In genomic region chr5:125304245-125304856, GRCm38 (mm10) we compare ENCODE assay signal across 7 mouse cellular contexts. TPM values are rescaled to one million over a fixed set of nuclear protein-coding genes. Genes with fewer than 3 reads are reported as not detected.
A peak's percentile ranks its signal among the peaks of the same experiment; 100 is the strongest.
DNase-seq lines count a peak whose midpoint lies in the region; ATAC-seq and TF ChIP-seq lines count a peak whose summit lies in the region.

No protein-coding gene starts in this region.

- DNase-seq in brain, embryonic 14.5 days (ENCODE audit: low read depth), result peak; percentile 82
- peak; percentile 75 for DNase-seq in embryonic facial prominence, embryonic 14.5 days (ENCODE audit: low spot score)
- peak; percentile 57 for DNase-seq in kidney, adult 2 months
- DNase-seq in lung, postnatal 0 days (ENCODE audit: low spot score), result peak; percentile 70
- DNase-seq in left cerebral cortex, postnatal 14 days (ENCODE audit: low spot score in 2 of 2), result no peak
- DNase-seq in thymus, adult 2 months, result no peak

- TF ChIP-seq POLR2A in brain, embryonic 14.5 days (IDR thresholded peaks at IDR 0.05; ENCODE audit: borderline replicate concordance, extremely low read depth, insufficient read depth, insufficient read length, poor library complexity, severe bottlenecking), result no peak
- no peak for TF ChIP-seq POLR2A in kidney, adult 2 months (IDR thresholded peaks at IDR 0.05; ENCODE audit: low read depth, low read length)
- TF ChIP-seq POLR2A in testis, adult 2 months (IDR thresholded peaks at IDR 0.05; ENCODE audit: control insufficient read depth, low read depth, low read length), result peak; percentile 78; the same call in 1 of the 2 replicates
- TF ChIP-seq POLR2A in thymus, adult 2 months (IDR thresholded peaks at IDR 0.05; ENCODE audit: control insufficient read depth, extremely low read depth, insufficient read depth, low read length, poor library complexity), result no peak

- H3K36me3 ChIP-seq in embryonic facial prominence, embryonic 14.5 days (ENCODE audit: control insufficient read depth, insufficient read depth, low read length), result peaks cover 27% of the 10 kb centered on the region
- no peaks in the 10 kb centered on the region for H3K36me3 ChIP-seq in kidney, adult 2 months (ENCODE audit: control insufficient read depth, insufficient read depth, low read length)
- H3K36me3 ChIP-seq in lung, postnatal 0 days (ENCODE audit: insufficient read depth, low read length), result peaks cover 11% of the 10 kb centered on the region; the same call in 1 of the 2 replicates
- no peaks in the 10 kb centered on the region for H3K36me3 ChIP-seq in testis, adult 2 months (ENCODE audit: control insufficient read depth, insufficient read depth, low read length)
- H3K36me3 ChIP-seq in thymus, adult 2 months (ENCODE audit: control insufficient read depth, insufficient read depth, low read length), result peaks cover 3% of the 10 kb centered on the region; the same call in 1 of the 2 replicates

- H3K4me1 ChIP-seq in embryonic facial prominence, embryonic 14.5 days (ENCODE audit: control insufficient read depth, insufficient read depth, low read length), result 0 out of 2 replicates have a peak, but pooled peaks cover 4% of the 10 kb centered on the region
- no peaks in the 10 kb centered on the region for H3K4me1 ChIP-seq in kidney, adult 2 months (ENCODE audit: control insufficient read depth, insufficient read depth, low read length)
- H3K4me1 ChIP-seq in lung, postnatal 0 days (ENCODE audit: insufficient read depth, low read depth, low read length), result no peaks in the 10 kb centered on the region
- peaks cover 12% of the 10 kb centered on the region for H3K4me1 ChIP-seq in testis, adult 2 months (ENCODE audit: control insufficient read depth, insufficient read depth, low read length)
- peaks cover 2% of the 10 kb centered on the region; the same call in 1 of the 2 replicates for H3K4me1 ChIP-seq in thymus, adult 2 months (replicated peaks; ENCODE audit: control insufficient read depth, insufficient read depth, low read length)

- H3K4me3 ChIP-seq in embryonic facial prominence, embryonic 14.5 days (ENCODE audit: low read depth, low read length), result no peak overlapping the region
- H3K4me3 ChIP-seq in kidney, adult 2 months (ENCODE audit: insufficient read depth, low read depth, low read length), result no peak overlapping the region
- H3K4me3 ChIP-seq in lung, postnatal 0 days (ENCODE audit: low read depth, low read length), result no peak overlapping the region
- peak overlapping the region; percentile 85 for H3K4me3 ChIP-seq in testis, adult 2 months (ENCODE audit: control insufficient read depth, low read depth, low read length)
- no peak overlapping the region for H3K4me3 ChIP-seq in thymus, adult 2 months (ENCODE audit: control insufficient read depth, insufficient read depth, low read length)

- no peak for TF ChIP-seq CTCF in brain, embryonic 14.5 days (IDR thresholded peaks at IDR 0.05; ENCODE audit: borderline replicate concordance, extremely low read depth, insufficient read depth, insufficient read length)
- TF ChIP-seq CTCF in kidney, adult 2 months (conservative IDR thresholded peaks at IDR 0.05; ENCODE audit: insufficient read depth, insufficient read length, low read depth, low read length), result no peak
- no peak for TF ChIP-seq CTCF in lung, postnatal 0 days (IDR thresholded peaks at IDR 0.05)
- TF ChIP-seq CTCF in testis, adult 2 months (IDR thresholded peaks at IDR 0.05; ENCODE audit: control insufficient read depth, insufficient read depth, insufficient replicate concordance, low read depth, low read length), result no peak; the same call in 1 of the 2 replicates
- no peak for TF ChIP-seq CTCF in thymus, adult 2 months (IDR thresholded peaks at IDR 0.05; ENCODE audit: borderline replicate concordance, control insufficient read depth, extremely low read depth, insufficient read depth, low read length, poor library complexity)

- TF ChIP-seq EP300 in lung, postnatal 0 days (IDR thresholded peaks at IDR 0.05), result no peak

- 26% methylated on average over 18 of the region's 18 CpGs for WGBS in embryonic facial prominence, embryonic 14.5 days
- 39% methylated on average over 18 of the region's 18 CpGs for WGBS in kidney, adult 2 months
- 32% methylated on average over 18 of the region's 18 CpGs for WGBS in lung, postnatal 0 days
- 86% methylated on average over 18 of the region's 18 CpGs for WGBS in thymus, adult 2 months

- H3K9ac ChIP-seq in embryonic facial prominence, embryonic 14.5 days (ENCODE audit: low read depth, low read length), result no peak overlapping the region
- H3K9ac ChIP-seq in lung, postnatal 0 days (replicated peaks; ENCODE audit: low read depth), result no peak overlapping the region

- intact Hi-C loops in left cerebral cortex, postnatal 14 days (cut with DNase I), result no loop called here

- no peaks in the 10 kb centered on the region for H3K9me3 ChIP-seq in embryonic facial prominence, embryonic 14.5 days (ENCODE audit: control insufficient read depth, low read length)
- no peaks in the 10 kb centered on the region for H3K9me3 ChIP-seq in lung, postnatal 0 days (ENCODE audit: low read length)

- no peaks in the 10 kb centered on the region for H3K27me3 ChIP-seq in embryonic facial prominence, embryonic 14.5 days (replicated peaks; ENCODE audit: control insufficient read depth, insufficient read depth, low read length)
- H3K27me3 ChIP-seq in kidney, adult 2 months (replicated peaks; ENCODE audit: control insufficient read depth, insufficient read depth, low read length), result no peaks in the 10 kb centered on the region
- no peaks in the 10 kb centered on the region for H3K27me3 ChIP-seq in lung, postnatal 0 days (replicated peaks; ENCODE audit: insufficient read depth, low read length)
- H3K27me3 ChIP-seq in testis, adult 2 months (ENCODE audit: control insufficient read depth, insufficient read depth, low read length), result no peaks in the 10 kb centered on the region
- no peaks in the 10 kb centered on the region for H3K27me3 ChIP-seq in thymus, adult 2 months (ENCODE audit: control insufficient read depth, insufficient read depth, low read length)

- peak; percentile 77 for ATAC-seq in embryonic facial prominence, embryonic 14.5 days (ENCODE audit: low read depth)
- peak; percentile 59 for ATAC-seq in lung, postnatal 0 days

- no peak overlapping the region for H3K27ac ChIP-seq in embryonic facial prominence, embryonic 14.5 days (replicated peaks; ENCODE audit: low read depth, low read length)
- H3K27ac ChIP-seq in kidney, adult 2 months (ENCODE audit: insufficient read depth, low read depth, low read length), result no peak overlapping the region
- H3K27ac ChIP-seq in lung, postnatal 0 days (ENCODE audit: low read length), result no peak overlapping the region
- H3K27ac ChIP-seq in testis, adult 2 months (ENCODE audit: control insufficient read depth, insufficient read depth, low read depth, low read length), result no peak overlapping the region
- no peak overlapping the region for H3K27ac ChIP-seq in thymus, adult 2 months (ENCODE audit: control insufficient read depth, insufficient read depth, low read length)

- no peak overlapping the region; the same call in 1 of the 2 replicates for H3K4me2 ChIP-seq in embryonic facial prominence, embryonic 14.5 days (ENCODE audit: low read depth, low read length)
- no peak overlapping the region for H3K4me2 ChIP-seq in lung, postnatal 0 days (replicated peaks; ENCODE audit: low read depth, low read length)

RNA-seq across cellular contexts. Expression of gene Scarb1, which starts 36.5 kb away (rescaled TPM):
- polyA plus RNA-seq in brain, embryonic 14.5 days (2012; rRNA removed), result 43.1 and 45.0 TPM in 2 replicates
- polyA plus RNA-seq in embryonic facial prominence, embryonic 14.5 days (2014; fragmentation: Nextera tagmentation; extraction: Ambion mirVana), result 44.4 and 47.9 TPM in 2 replicates
- polyA plus RNA-seq in kidney, adult 2 months (2012; rRNA removed), result 35.5 and 42.8 TPM in 2 replicates
- 54.9 and 64.9 TPM in 2 replicates for polyA plus RNA-seq in lung, postnatal 0 days (2015; fragmentation: Nextera tagmentation; extraction: Ambion mirVana)
- polyA plus RNA-seq in testis, adult 2 months (2012; rRNA removed), result 172 and 188 TPM in 2 replicates
- total RNA-seq in left cerebral cortex, postnatal 14 days (2021), result 10 to 100 TPM; 36.9 to 41.1 TPM
- polyA plus RNA-seq in thymus, adult 2 months (2012; rRNA removed), result 75.3 and 80.7 TPM in 2 replicates

Comparison
In these comparisons a context has a peak if more than half of its experiments do, and no peak if none do; other contexts are left out.
1. DNase-seq: peak in brain, embryonic 14.5 days (single experiment), embryonic facial prominence, embryonic 14.5 days (single experiment), kidney, adult 2 months (single experiment) and lung, postnatal 0 days (single experiment); none in left cerebral cortex, postnatal 14 days (0 of 2) and thymus, adult 2 months (single experiment).